Mouse (Mus musculus) stomach, postnatal 0 days (tissue): ENCODE measurements around the gene Amigo2. TPM values are rescaled to one million over a fixed set of nuclear protein-coding genes. Genes with fewer than 3 reads are reported as not detected.

Experiments
- ATAC-seq: fragments of 200-750 bp; cut with Nextera tagmentation; 2 replicates; pipeline ENCODE4 v1.8.0; 2017; ENCODE audit not compliant: low FRiP score, low TSS enrichment
- DNase-seq: peaks from one replicate; pipeline ENCODE4 v3.0.0-alpha.2; 2016; ENCODE audit warnings: low spot score
- H3K27ac ChIP-seq: fragments of 300-500 bp; sonication (generic); replicated peaks from 2 replicates; pipeline ENCODE4 v1.5.1; 2014; ENCODE audit warnings: mild to moderate bottlenecking, control low read depth
- H3K27me3 ChIP-seq: fragments of 300-500 bp; sonication (generic); 2 replicates; pipeline ENCODE4 v1.6.1; 2014; ENCODE audit warnings: low read length; ENCODE audit not compliant: control insufficient read depth, insufficient read depth
- H3K36me3 ChIP-seq: fragments of 300-500 bp; sonication (generic); 2 replicates; pipeline ENCODE4 v1.6.1; 2014; ENCODE audit warnings: low read length, mixed read lengths; ENCODE audit not compliant: control insufficient read depth, insufficient read depth
- H3K4me1 ChIP-seq: fragments of 300-500 bp; sonication (generic); replicated peaks from 2 replicates; pipeline ENCODE4 v1.6.1; 2014; ENCODE audit warnings: antibody characterized with exemption; ENCODE audit not compliant: control insufficient read depth, insufficient read depth
- H3K4me2 ChIP-seq: fragments of 300-500 bp; sonication (generic); replicated peaks from 2 replicates; pipeline ENCODE4 v1.6.1; 2014; ENCODE audit warnings: low read depth, mild to moderate bottlenecking, control low read depth, moderate library complexity
- H3K4me3 ChIP-seq: fragments of 300-500 bp; sonication (generic); 2 replicates; pipeline ENCODE4 v1.5.1; 2014; ENCODE audit warnings: low read depth, low read length, control low read depth
- H3K9ac ChIP-seq: fragments of 300-500 bp; sonication (generic); 2 replicates; pipeline ENCODE4 v1.6.1; 2014; ENCODE audit warnings: mild to moderate bottlenecking, low read length, control low read depth, mixed read lengths
- H3K9me3 ChIP-seq: fragments of 300-500 bp; sonication (generic); 2 replicates; pipeline ENCODE4 v1.6.1; 2016; ENCODE audit warnings: low read length; ENCODE audit not compliant: control insufficient read depth
- CTCF ChIP-seq: IDR thresholded peaks from 2 replicates; pipeline ENCODE4 v1.5.1; 2016; ENCODE audit warnings: antibody characterized with exemption, low read depth, mild to moderate bottlenecking, moderate library complexity
- EP300 ChIP-seq: optimal IDR thresholded peaks from 2 replicates; pipeline ENCODE3; 2016; ENCODE audit warnings: antibody characterized with exemption
- WGBS: fragments of 180-500 bp; shearing (Covaris S2); extraction: QIAGEN DNeasy Blood & Tissue Kit; methylation state at CpG from one replicate; pipeline ENCODE4 v1.1.7; 2014; 5-methylcytosine and 5-hydroxymethylcytosine counted together
- polyA plus RNA-seq: library from polyadenylated mRNA; unstranded; fragments of >200 nt; fragmentation: Nextera tagmentation; extraction: Ambion mirVana; gene quantifications from 2 replicates; pipeline ENCODE4 v1.2.1, GENCODE M21; 2015

Gene Amigo2
- polyA plus RNA-seq, 1 experiment from 2014 or later = 2.9 TPM

DNA sequence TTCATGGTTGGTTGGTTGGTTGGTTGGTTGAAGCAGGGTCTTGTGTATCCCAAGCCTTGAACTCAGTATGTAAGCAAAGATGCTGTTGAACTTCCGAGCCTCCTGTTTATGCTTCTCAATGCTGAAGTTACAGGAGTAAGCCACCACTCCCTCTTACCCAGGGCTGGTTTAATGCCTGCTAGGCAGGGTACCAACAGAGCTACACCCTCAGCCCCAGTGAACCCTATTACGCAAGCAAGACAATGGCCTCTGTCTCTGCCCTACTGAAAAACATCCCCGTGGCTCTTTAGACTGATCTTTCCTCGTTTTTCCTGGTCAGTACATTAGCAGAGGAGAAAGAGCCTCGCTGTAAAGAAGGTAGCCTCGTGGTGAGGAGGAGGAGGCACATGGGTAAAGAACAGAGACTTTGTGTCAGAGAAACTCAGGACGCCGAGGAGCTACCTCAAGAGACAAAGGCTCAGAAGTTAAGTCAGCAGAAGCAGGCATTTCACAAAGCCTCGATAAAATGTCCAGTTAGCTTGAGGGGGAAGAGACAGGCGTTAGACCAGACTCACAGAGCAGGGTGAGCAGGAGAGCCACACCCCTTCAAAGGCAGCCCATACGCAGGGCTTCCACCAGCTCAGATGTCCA, 13.0 kb upstream of the Amigo2 start:
- no peak for TF ChIP-seq CTCF
- no peak for TF ChIP-seq EP300
- ATAC-seq (no peak), DNase-seq (no peak)
- H3K36me3 ChIP-seq = no peaks in the 10 kb centered on the region
- H3K9me3 ChIP-seq = no peaks in the 10 kb centered on the region
- no peak overlapping the region for H3K9ac ChIP-seq
- no peaks in the 10 kb centered on the region for H3K27me3 ChIP-seq
- 70% methylated on average over 11 of the region's 11 CpGs for WGBS
- H3K4me1 ChIP-seq = no peaks in the 10 kb centered on the region
- H3K27ac ChIP-seq = no peak overlapping the region
- H3K4me2 ChIP-seq = no peak overlapping the region
- no peak overlapping the region for H3K4me3 ChIP-seq

GRCm38 (mm10) chr15:97259300-97259699, 12.2 kb upstream of the Amigo2 start:
- no peaks in the 10 kb centered on the region for H3K36me3 ChIP-seq
- ATAC-seq (no peak), DNase-seq (no peak)
- H3K4me2 ChIP-seq = no peak overlapping the region
- H3K27me3 ChIP-seq = no peaks in the 10 kb centered on the region
- no peak for TF ChIP-seq EP300
- TF ChIP-seq CTCF = no peak
- 78% methylated on average over 8 of the region's 8 CpGs for WGBS
- no peak overlapping the region for H3K27ac ChIP-seq
- no peak overlapping the region for H3K9ac ChIP-seq
- no peaks in the 10 kb centered on the region for H3K4me1 ChIP-seq
- H3K4me3 ChIP-seq = no peak overlapping the region
- H3K9me3 ChIP-seq = no peaks in the 10 kb centered on the region

- TF ChIP-seq EP300 (no peak), CTCF (no peak)
- Histone ChIP-seq H3K4me1 (no peaks in the 10 kb centered on the region), H3K36me3 (no peaks in the 10 kb centered on the region), H3K9ac (no peak overlapping the region), H3K4me2 (no peak overlapping the region), H3K27ac (no peak overlapping the region), H3K27me3 (no peaks in the 10 kb centered on the region), H3K9me3 (no peaks in the 10 kb centered on the region), H3K4me3 (no peak overlapping the region)
- 77% methylated on average over 17 of the region's 17 CpGs for WGBS
- DNase-seq = no peak
- ATAC-seq = no peak
Measured at GRCm38 (mm10) chr15:97258483-97259230, 11.6 kb upstream of the Amigo2 start.

DNA sequence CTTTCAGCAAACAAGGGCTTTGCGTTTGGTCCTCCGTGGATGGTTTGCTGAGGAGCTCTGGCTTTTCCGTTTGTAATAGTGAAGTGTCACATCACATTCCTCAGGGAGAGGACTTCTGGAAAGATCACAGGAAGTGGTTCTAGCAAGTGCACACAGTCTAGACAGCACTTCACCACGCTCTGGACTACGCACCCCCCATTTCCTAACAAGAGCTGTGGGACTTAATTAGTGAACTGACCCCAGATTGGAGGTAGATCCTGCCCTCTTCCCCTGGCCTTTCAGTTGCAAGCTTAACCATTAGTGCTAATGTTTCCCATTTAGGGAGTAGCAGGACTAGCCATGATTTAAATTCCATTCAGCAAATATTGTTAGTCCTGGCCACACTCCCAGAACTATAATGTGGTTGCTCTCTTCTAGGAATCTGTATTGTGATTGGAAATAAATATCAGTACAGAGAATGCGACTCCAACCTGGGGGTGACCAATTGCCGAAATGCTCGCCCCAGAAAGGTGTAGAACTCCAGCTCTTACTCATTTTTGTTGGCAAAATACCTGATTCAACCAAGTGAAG, 10.2 kb upstream of the Amigo2 start:
- no peak overlapping the region for H3K27ac ChIP-seq
- 52% methylated on average over 8 of the region's 8 CpGs for WGBS
- H3K9ac ChIP-seq = no peak overlapping the region
- H3K27me3 ChIP-seq = no peaks in the 10 kb centered on the region
- H3K4me2 ChIP-seq = no peak overlapping the region
- H3K36me3 ChIP-seq = no peaks in the 10 kb centered on the region
- DNase-seq (no peak), ATAC-seq (no peak)
- no peak for TF ChIP-seq EP300
- no peak for TF ChIP-seq CTCF
- H3K4me3 ChIP-seq = no peak overlapping the region
- H3K4me1 ChIP-seq = no peaks in the 10 kb centered on the region
- no peaks in the 10 kb centered on the region for H3K9me3 ChIP-seq

DNA sequence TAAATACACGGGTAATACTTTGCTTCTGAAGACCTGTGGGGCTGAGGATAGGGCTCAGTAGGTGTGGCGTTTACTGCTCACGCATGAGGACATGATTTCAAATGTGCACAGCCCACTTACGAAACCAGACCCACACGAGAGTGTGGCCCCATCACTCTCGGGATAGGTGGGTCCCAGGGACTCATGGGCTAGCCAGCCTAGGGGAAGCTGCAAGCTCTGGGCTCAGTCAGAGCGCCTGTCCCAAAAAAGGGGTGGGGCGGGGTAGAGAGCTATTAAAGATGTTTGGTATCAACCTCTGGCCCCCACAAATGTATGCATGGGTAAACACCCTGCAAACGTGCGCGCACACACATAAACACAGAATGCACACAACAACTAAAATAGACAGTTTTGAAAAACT, 9.3 kb upstream of the Amigo2 start:
- Histone ChIP-seq H3K27me3 (no peaks in the 10 kb centered on the region), H3K4me2 (no peak overlapping the region), H3K4me1 (no peaks in the 10 kb centered on the region), H3K9ac (no peak overlapping the region), H3K4me3 (no peak overlapping the region), H3K36me3 (no peaks in the 10 kb centered on the region), H3K9me3 (no peaks in the 10 kb centered on the region), H3K27ac (no peak overlapping the region)
- TF ChIP-seq EP300 (no peak), CTCF (no peak)
- DNase-seq = no peak
- ATAC-seq = no peak
- WGBS = 87% methylated on average over 11 of the region's 11 CpGs

- Histone ChIP-seq H3K9ac (no peak overlapping the region), H3K4me1 (no peaks in the 10 kb centered on the region), H3K27me3 (no peaks in the 10 kb centered on the region), H3K27ac (no peak overlapping the region), H3K4me3 (no peak overlapping the region), H3K36me3 (no peaks in the 10 kb centered on the region), H3K9me3 (no peaks in the 10 kb centered on the region), H3K4me2 (no peak overlapping the region)
- no peak for TF ChIP-seq CTCF
- no peak for TF ChIP-seq EP300
- DNase-seq (no peak), ATAC-seq (no peak)
- 94% methylated on average over 3 of the region's 3 CpGs for WGBS
Measured at GRCm38 (mm10) chr15:97255800-97256199, 8.7 kb upstream of the Amigo2 start.
